ENCODE assay signal across 8 mouse cellular contexts in the genomic region with DNA sequence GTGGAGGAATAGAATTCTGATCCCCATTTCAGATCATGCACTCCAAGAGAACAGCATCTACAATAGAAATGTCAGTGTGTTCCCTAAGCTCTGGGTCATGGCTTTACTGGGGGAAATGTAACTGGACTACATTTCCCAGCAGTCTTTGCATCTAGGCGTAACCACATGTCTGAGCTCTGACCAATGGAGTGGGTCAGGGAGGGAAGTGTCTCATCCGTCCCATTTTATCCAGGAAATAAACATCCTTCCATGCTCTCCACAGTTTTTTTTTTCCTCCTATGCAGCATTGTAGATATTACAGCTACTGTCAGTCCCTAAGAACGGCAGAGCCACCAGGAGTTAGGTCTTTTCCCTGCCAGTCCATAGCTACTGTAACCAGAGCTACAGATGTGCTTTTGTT. TPM values are rescaled to one million over a fixed set of nuclear protein-coding genes. Genes with fewer than 3 reads are reported as not detected.
DNase-seq lines count a peak whose midpoint lies in the region; TF ChIP-seq lines count a peak whose summit lies in the region.

No protein-coding gene starts in this region.

- TF ChIP-seq CTCF in layer of hippocampus, adult 2 months (conservative IDR thresholded peaks at IDR 0.05), result no peak

- H3K27ac ChIP-seq in layer of hippocampus, adult 2 months, result peak overlapping the region; percentile 93

- DNase-seq in adrenal gland, adult 2 months, result peak; percentile 72
- no peak for DNase-seq in adrenal gland, adult 18-20 months (ENCODE audit: low spot score in 2 of 2)
- peak; percentile 75 for DNase-seq in R1 (ENCODE audit: low read depth, low spot score)
- peak; percentile 53 for DNase-seq in embryo, embryonic 9.5 days (ENCODE audit: extremely low spot score)
- peak; percentile 45 to 68 for DNase-seq in heart, postnatal 14 days
- DNase-seq in layer of hippocampus, adult 2 months (ENCODE audit: low spot score in 2 of 2), result peak; percentile 70 to 83
- peak; percentile 57 for DNase-seq in lung, postnatal 14 days
- DNase-seq in right cerebral cortex, postnatal 25 days, result peak; percentile 53

- peak overlapping the region; percentile 34 for H3K4me3 ChIP-seq in layer of hippocampus, adult 2 months

- intact Hi-C loops in heart, postnatal 14 days (cut with DNase I), result no loop called here

RNA-seq across cellular contexts. Expression of a gene that starts 3.9 kb away (rescaled TPM):
- total RNA-seq in adrenal gland, adult 2 months (2021), result 1 to 10 TPM; 1.1 to 1.8 TPM
- polyA plus RNA-seq in adrenal gland, adult 2 months (2012; rRNA removed), result 0.29 and 0.30 TPM in 2 replicates
- total RNA-seq in adrenal gland, adult 18-20 months (2021), result under 1 TPM in 1 of 2 experiments, not detected in 1; 0.51 TPM
- 1 to 10 TPM; 1.8 to 3.9 TPM for total RNA-seq in heart, postnatal 14 days (2021)
- 10 to 100 TPM in 1 of 2 experiments, 1 to 10 TPM in 1; 7.8 to 11.3 TPM for total RNA-seq in layer of hippocampus, adult 2 months (2021)

Comparison
In these comparisons a context has a peak if more than half of its experiments do, and no peak if none do; other contexts are left out.
1. DNase-seq: peak in adrenal gland, adult 2 months (single experiment), R1 (single experiment), embryo, embryonic 9.5 days (single experiment), heart, postnatal 14 days (2 of 2), layer of hippocampus, adult 2 months (2 of 2), lung, postnatal 14 days (single experiment) and right cerebral cortex, postnatal 25 days (single experiment); none in adrenal gland, adult 18-20 months (0 of 2).